Mouse (Mus musculus): Measurements from ENCODE around the gene Tspan7. TPM values are rescaled to one million over a fixed set of nuclear protein-coding genes. Genes with fewer than 3 reads are reported as not detected.

The Tspan7 gene
- 98.0 and 106 TPM in 2 replicates for polyA plus RNA-seq (2016; fragmentation: Nextera tagmentation; extraction: Ambion mirVana)

- Histone ChIP-seq H3K9me3 (replicated peaks) (no peaks in the 10 kb centered on the region), H3K9ac (peak within 1 kb of the TSS; percentile 49), H3K36me3 (no peaks in the 10 kb centered on the region), H3K4me2 (replicated peaks) (peak within 1 kb of the TSS; percentile 53), H3K4me1 (no peaks in the 10 kb centered on the region; the same call in 1 of the 2 replicates), H3K4me3 (peak within 1 kb of the TSS; percentile 43), H3K27ac (peak within 1 kb of the TSS; percentile 40; the same call in 1 of the 2 replicates), H3K27me3 (no peaks in the 10 kb centered on the region)
- ATAC-seq (ENCODE audit: low FRiP score): peak; percentile 86
- 14% methylated on average over 37 of the region's 41 CpGs for WGBS
Measured at GRCm38 (mm10) chrX:10484872-10485569, at the start of gene Tspan7. Gene Tspan7, plus strand, starts transcription at chrX:10485158.

GRCm38 (mm10) chrX:10449323-10449980, 35.5 kb upstream of the Tspan7 start:
- H3K4me1 ChIP-seq: no peaks in the 10 kb centered on the region
- H3K9me3 ChIP-seq (replicated peaks): no peaks in the 10 kb centered on the region
- no peak overlapping the region for H3K4me3 ChIP-seq
- no peaks in the 10 kb centered on the region for H3K27me3 ChIP-seq
- no peak overlapping the region for H3K4me2 ChIP-seq (replicated peaks)
- no peak overlapping the region for H3K9ac ChIP-seq
- no peaks in the 10 kb centered on the region for H3K36me3 ChIP-seq
- 90% methylated on average over 10 of the region's 10 CpGs for WGBS
- no peak overlapping the region for H3K27ac ChIP-seq
- ATAC-seq (ENCODE audit: low FRiP score): no peak

GRCm38 (mm10) chrX:10450143-10451060, 34.6 kb upstream of the Tspan7 start:
- Histone ChIP-seq H3K9ac (no peak overlapping the region), H3K9me3 (replicated peaks) (no peaks in the 10 kb centered on the region), H3K27ac (no peak overlapping the region), H3K27me3 (no peaks in the 10 kb centered on the region), H3K4me1 (no peaks in the 10 kb centered on the region), H3K36me3 (no peaks in the 10 kb centered on the region), H3K4me3 (no peak overlapping the region), H3K4me2 (replicated peaks) (no peak overlapping the region)
- 57% methylated on average over 2 of the region's 2 CpGs for WGBS
- ATAC-seq (ENCODE audit: low FRiP score): no peak

- H3K27ac ChIP-seq: no peak overlapping the region
- WGBS: 63% methylated on average over 1 of the region's 1 CpGs
- H3K4me2 ChIP-seq (replicated peaks): no peak overlapping the region
- no peaks in the 10 kb centered on the region for H3K27me3 ChIP-seq
- no peak overlapping the region for H3K9ac ChIP-seq
- no peak for ATAC-seq (ENCODE audit: low FRiP score)
- H3K9me3 ChIP-seq (replicated peaks): no peaks in the 10 kb centered on the region
- H3K36me3 ChIP-seq: no peaks in the 10 kb centered on the region
- H3K4me1 ChIP-seq: no peaks in the 10 kb centered on the region
- no peak overlapping the region for H3K4me3 ChIP-seq
Measured at GRCm38 (mm10) chrX:10453798-10454197, 31.2 kb upstream of the Tspan7 start.

GRCm38 (mm10) chrX:10457256-10457655, 27.7 kb upstream of the Tspan7 start:
- WGBS: 78% methylated on average over 3 of the region's 3 CpGs
- Histone ChIP-seq H3K9ac (no peak overlapping the region), H3K27me3 (no peaks in the 10 kb centered on the region), H3K36me3 (no peaks in the 10 kb centered on the region), H3K9me3 (replicated peaks) (no peaks in the 10 kb centered on the region), H3K4me3 (no peak overlapping the region), H3K4me1 (no peaks in the 10 kb centered on the region), H3K27ac (no peak overlapping the region), H3K4me2 (replicated peaks) (no peak overlapping the region)
- no peak for ATAC-seq (ENCODE audit: low FRiP score)

- H3K27ac ChIP-seq: no peak overlapping the region
- H3K9me3 ChIP-seq (replicated peaks): no peaks in the 10 kb centered on the region
- H3K9ac ChIP-seq: no peak overlapping the region
- no peak overlapping the region for H3K4me3 ChIP-seq
- no peak for ATAC-seq (ENCODE audit: low FRiP score)
- WGBS: 96% methylated on average over 1 of the region's 1 CpGs
- no peak overlapping the region for H3K4me2 ChIP-seq (replicated peaks)
- H3K36me3 ChIP-seq: no peaks in the 10 kb centered on the region
- H3K27me3 ChIP-seq: no peaks in the 10 kb centered on the region
- no peaks in the 10 kb centered on the region for H3K4me1 ChIP-seq
Measured at GRCm38 (mm10) chrX:10477088-10477487, 7.9 kb upstream of the Tspan7 start.

- 75% methylated on average over 10 of the region's 10 CpGs for WGBS
- Histone ChIP-seq H3K9me3 (replicated peaks) (no peaks in the 10 kb centered on the region), H3K9ac (no peak overlapping the region), H3K4me2 (replicated peaks) (no peak overlapping the region), H3K27me3 (no peaks in the 10 kb centered on the region), H3K4me1 (no peaks in the 10 kb centered on the region), H3K27ac (no peak overlapping the region), H3K36me3 (no peaks in the 10 kb centered on the region), H3K4me3 (no peak overlapping the region)
- ATAC-seq (ENCODE audit: low FRiP score): no peak
Measured at GRCm38 (mm10) chrX:10479031-10479886, 5.7 kb upstream of the Tspan7 start.

GRCm38 (mm10) chrX:10479943-10480342, 5.0 kb upstream of the Tspan7 start:
- no peak overlapping the region for H3K9ac ChIP-seq
- no peaks in the 10 kb centered on the region for H3K27me3 ChIP-seq
- no peak overlapping the region for H3K4me2 ChIP-seq (replicated peaks)
- H3K4me1 ChIP-seq: no peaks in the 10 kb centered on the region
- no peak for ATAC-seq (ENCODE audit: low FRiP score)
- H3K4me3 ChIP-seq: no peak overlapping the region
- H3K27ac ChIP-seq: no peak overlapping the region
- no peaks in the 10 kb centered on the region for H3K9me3 ChIP-seq (replicated peaks)
- no peaks in the 10 kb centered on the region for H3K36me3 ChIP-seq
- WGBS: 94% methylated on average over 4 of the region's 4 CpGs

- H3K4me1 ChIP-seq: no peaks in the 10 kb centered on the region; the same call in 1 of the 2 replicates
- H3K27me3 ChIP-seq: no peaks in the 10 kb centered on the region
- peak overlapping the region; percentile 40; the same call in 1 of the 2 replicates for H3K27ac ChIP-seq
- peak overlapping the region; percentile 53 for H3K4me2 ChIP-seq (replicated peaks)
- 18% methylated on average over 27 of the region's 27 CpGs for WGBS
- H3K4me3 ChIP-seq: peak overlapping the region; percentile 43
- H3K36me3 ChIP-seq: no peaks in the 10 kb centered on the region
- ATAC-seq (ENCODE audit: low FRiP score): peak; percentile 89
- no peaks in the 10 kb centered on the region for H3K9me3 ChIP-seq (replicated peaks)
- peak overlapping the region; percentile 49; the same call in 1 of the 2 replicates for H3K9ac ChIP-seq
Measured at GRCm38 (mm10) chrX:10485664-10486211, 780 bp downstream of the Tspan7 start.

- Histone ChIP-seq H3K4me1 (no peaks in the 10 kb centered on the region), H3K4me3 (no peak overlapping the region), H3K36me3 (no peaks in the 10 kb centered on the region), H3K4me2 (replicated peaks) (no peak overlapping the region), H3K9ac (no peak overlapping the region), H3K27me3 (no peaks in the 10 kb centered on the region), H3K9me3 (replicated peaks) (no peaks in the 10 kb centered on the region), H3K27ac (no peak overlapping the region)
- ATAC-seq (ENCODE audit: low FRiP score): no peak
- WGBS: 88% methylated on average over 2 of the region's 2 CpGs
Measured at GRCm38 (mm10) chrX:10498580-10498979, 13.6 kb downstream of the Tspan7 start.

- H3K4me2 ChIP-seq (replicated peaks): no peak overlapping the region
- H3K4me3 ChIP-seq: no peak overlapping the region
- WGBS: 67% methylated on average over 2 of the region's 2 CpGs
- H3K27me3 ChIP-seq: no peaks in the 10 kb centered on the region
- no peaks in the 10 kb centered on the region for H3K4me1 ChIP-seq
- H3K9ac ChIP-seq: no peak overlapping the region
- no peak overlapping the region for H3K27ac ChIP-seq
- H3K9me3 ChIP-seq (replicated peaks): no peaks in the 10 kb centered on the region
- ATAC-seq (ENCODE audit: low FRiP score): no peak
- H3K36me3 ChIP-seq: no peaks in the 10 kb centered on the region
Measured at GRCm38 (mm10) chrX:10502616-10503015, 17.7 kb downstream of the Tspan7 start.
